Mouse (Mus musculus) liver, adult (tissue): ENCODE measurements around the gene Xcl1.

Source experiments
- GATA4 ChIP-seq: IDR thresholded peaks from 2 replicates; pipeline ENCODE4 v1.6.1; 2014; ENCODE audit warnings: mild to moderate bottlenecking, low read length; ENCODE audit not compliant: insufficient replicate concordance

The Xcl1 gene

DNA sequence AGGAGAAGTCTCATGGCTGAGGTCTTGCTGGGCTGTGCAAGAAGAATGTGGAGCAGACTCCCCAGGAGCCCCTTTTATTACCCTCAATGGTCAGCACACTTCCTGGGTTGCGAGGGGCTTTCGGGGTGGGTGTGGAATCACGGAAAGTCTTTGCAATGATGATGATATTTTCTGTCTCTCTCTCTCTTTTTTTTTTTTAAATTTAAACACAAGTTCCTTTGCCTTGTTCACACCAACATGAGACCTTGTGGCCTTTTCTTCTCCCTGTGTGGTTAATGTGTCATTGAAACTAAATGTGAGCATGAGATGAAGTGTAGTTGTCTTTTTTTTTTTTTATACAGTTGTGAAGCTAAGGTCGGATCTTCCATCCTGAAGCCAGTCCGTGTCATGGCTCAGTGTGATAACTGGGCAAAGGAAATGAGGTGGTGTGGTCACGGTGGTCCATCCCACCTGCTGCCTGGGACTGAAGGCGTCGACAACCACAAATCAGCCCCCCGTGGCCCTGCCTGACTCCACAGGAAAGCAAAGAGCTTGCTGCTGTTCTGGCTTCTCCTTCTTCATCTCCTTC, at the start of gene Xcl1:
Xcl1 (minus strand) TSS at position 51 of the 568 bp plus-strand sequence.
- no peak for TF ChIP-seq GATA4

DNA sequence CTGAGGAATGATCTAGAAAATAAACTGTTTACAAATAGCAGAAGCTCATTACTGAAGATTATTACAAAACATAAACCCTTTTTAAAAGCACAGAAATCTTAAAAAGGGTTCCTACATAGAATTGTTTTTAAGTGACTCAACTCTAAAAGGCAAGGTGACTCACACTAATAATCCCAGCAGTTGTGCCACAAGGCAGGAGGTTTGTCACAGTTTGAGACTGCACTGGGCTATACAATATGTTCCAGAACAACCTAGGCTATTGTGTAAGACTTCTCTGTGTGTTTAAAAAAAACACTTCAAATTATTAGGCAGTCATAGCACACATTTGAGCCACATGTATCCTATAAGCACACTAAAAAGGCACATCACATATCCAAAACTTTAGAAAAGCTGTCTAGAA, 42.0 kb upstream of the Xcl1 start:
- no peak for TF ChIP-seq GATA4

DNA sequence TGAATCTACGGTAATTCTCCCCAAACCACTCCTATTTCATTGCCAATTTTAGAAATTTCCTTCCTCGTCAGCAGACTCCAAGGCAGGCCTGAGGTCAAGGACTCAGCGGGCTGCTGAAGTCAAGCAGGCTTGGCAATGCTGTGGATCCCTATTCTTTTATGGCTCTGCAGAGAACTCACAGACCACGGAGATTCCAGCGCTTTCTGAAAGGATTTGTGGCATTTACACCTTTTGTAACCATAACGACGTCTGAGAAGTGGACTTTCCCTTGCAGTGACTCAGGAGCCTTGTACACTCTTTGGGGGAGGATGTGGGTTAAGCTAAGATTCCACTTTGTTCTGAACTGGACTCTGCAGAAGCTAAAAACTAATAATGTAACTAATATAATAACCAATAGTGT, 40.4 kb upstream of the Xcl1 start:
- TF ChIP-seq GATA4 = no peak

DNA sequence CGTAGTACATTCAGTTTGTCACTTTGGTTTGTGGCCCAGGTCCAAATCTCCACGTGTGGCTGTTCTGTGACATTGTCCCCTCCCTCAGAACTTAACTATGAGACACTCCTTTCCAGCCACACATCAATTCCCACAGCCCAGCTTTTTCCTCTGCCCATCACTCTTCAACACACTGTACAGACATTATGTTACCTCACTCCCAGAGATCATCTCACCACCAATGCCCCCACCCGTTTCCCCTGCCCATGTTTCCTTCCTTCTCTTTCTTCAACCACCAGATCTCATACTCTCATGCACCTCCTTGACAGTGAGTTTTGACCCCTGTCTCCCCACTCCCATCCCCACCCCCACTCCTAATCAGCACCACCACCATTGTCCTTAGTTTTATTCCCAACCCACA, 39.9 kb upstream of the Xcl1 start:
- TF ChIP-seq GATA4 = no peak

DNA sequence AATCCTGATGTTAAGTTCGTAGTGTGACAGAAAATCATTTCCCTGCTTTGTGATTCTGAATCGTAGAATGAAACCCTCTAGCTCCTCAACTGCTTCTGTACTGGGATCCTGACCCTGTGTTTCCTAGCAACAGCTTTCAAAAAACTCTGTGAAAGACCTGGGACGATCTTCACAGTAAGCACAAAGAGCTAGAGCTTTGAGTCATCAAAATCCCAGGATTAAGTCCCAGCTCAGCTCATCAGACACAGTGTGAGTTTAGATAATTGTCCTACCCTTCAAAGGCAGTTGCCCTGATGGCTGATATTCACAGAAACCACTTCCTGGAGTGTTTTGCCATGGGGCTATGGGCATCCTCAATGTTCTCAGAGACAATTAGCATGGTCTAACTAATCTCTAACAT, 38.5 kb upstream of the Xcl1 start:
- no peak for TF ChIP-seq GATA4

DNA sequence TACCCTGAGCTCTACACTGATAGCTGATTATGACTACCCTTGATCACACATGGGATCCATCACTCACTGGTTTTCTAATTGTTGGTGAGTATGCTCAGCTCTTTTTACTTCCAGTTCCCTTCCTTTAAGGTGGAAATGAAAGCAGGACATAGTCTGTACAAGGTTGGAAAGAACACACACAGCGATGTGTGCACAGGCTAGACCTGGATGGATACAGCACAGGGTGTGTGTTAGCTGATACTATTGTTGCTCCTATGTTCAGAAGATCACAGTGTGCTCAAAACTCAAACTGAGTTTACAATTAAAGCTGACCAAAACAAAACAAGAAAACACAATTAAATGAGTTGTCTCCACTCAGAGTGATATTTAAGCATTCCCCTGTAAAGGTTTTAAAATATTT, 38.0 kb upstream of the Xcl1 start:
- no peak for TF ChIP-seq GATA4

DNA sequence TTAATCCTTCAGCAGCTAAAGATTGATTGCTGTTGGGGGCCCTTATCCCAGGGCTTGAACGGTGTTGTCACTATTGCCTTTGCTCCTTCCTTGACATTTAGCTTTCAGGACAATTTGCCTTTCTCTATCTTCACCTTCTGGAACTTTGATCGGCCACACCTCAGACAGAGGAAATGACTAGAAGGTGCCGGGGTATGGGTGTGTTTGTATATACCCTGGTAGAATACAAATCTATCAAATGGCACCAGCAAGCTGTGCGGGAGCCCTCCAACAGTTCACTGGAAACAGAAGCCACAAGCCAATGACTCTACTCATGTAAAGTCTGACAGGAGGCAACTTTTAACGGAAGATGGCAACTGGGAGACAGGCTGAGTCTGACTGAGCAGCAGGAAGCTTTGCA, 37.4 kb upstream of the Xcl1 start:
- no peak for TF ChIP-seq GATA4

DNA sequence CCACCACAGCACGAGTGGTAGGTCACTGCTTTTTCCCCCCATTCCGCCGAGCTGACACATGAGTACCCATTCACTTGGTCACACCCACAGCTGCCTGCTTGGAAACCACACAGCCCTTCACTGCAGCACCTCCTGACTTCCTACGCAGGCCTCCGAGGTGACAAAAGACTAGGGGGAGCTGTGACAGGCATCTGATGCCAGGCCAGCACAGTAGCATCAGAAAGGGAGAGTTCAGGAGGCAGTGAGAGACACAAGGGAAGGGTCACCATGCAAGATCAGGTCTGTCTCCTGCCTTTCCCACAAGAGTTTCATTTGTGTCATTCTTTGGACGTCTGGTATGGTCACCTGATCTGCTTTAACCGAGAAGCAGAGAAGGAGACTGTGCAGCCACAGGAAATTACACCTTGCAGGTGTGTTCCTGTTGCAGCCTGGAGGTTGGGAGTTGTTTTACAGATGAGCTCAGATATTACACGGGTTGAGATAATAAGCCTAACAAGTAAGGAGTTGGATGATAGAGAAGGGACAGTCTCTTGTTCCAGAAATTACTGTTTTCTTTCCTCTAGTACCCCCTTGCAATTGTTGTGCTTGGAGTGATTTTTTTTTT, 30.9 kb upstream of the Xcl1 start:
- no peak for TF ChIP-seq GATA4

GRCm38 (mm10) chr1:164960610-164961009, 25.3 kb upstream of the Xcl1 start:
- no peak for TF ChIP-seq GATA4

GRCm38 (mm10) chr1:164959787-164960385, 24.6 kb upstream of the Xcl1 start:
- TF ChIP-seq GATA4 = no peak

- TF ChIP-seq GATA4 = no peak
Measured at GRCm38 (mm10) chr1:164959160-164959559, 23.8 kb upstream of the Xcl1 start.

GRCm38 (mm10) chr1:164957974-164958373, 22.6 kb upstream of the Xcl1 start:
- no peak for TF ChIP-seq GATA4

DNA sequence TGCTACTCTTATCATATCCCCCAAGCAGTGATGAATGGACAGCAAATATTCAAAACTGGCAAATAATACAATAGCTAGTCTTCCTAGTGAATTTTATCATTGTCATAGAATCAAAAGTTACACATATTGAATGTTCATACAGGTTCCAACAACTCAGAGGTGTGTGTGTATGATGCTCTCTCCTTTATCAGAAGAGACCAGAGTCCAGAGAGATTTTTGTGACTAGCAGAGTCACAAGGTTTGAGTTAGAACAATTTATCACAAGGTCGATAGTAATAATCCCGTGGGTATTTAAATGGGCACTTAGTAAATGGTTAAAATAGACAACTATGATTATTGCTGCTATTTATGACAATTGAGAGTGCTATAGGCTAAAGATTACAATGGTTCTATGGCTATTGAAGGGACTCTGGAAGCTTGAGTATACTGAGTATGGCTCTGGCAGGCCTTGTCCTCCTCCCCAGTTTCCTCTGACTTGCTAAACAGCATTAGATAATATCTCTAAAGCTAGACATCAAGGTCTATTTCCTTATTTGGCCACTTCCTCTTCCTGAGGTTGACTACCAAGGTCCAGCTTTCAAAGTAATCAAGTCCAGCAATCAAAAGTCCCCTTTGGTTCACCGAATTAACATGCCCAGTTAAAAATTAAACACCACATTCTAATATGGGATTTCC, 21.5 kb upstream of the Xcl1 start:
- no peak for TF ChIP-seq GATA4

DNA sequence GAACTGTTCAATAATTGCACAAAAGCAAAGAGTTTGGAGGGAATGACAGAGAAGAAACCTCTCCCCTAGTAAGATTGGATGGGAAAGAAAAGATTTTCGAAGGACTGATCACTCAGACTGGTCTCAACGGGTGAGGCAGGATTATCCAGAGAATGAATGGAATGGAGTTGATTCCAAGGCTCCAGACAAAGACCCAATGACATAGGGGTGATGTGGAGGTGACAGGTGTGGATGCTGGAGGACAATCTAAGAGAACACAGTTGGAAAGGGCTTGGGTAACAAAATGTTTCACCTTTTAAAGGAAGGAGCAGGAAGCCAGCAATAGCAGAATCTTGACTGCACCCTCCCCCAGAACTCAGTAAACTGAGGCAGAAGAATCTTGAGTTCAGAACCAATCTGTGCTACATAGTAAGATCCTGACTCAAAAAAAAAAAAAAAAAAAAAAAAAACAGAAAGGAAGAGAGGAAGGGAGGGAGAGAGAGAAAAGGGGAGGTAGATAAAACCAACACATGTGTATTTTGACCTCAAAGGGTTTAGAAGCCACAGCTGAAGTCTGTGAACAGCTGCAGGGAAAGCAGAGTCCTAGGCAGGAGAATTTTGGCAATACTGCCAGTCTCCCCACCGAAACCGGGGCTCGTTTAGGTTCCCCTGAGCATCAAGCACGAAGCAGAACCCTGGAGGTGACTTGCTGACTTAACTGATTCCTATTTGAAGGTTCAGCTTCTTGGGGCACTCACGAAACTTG, 20.3 kb upstream of the Xcl1 start:
- no peak for TF ChIP-seq GATA4

GRCm38 (mm10) chr1:164953574-164953973, 18.2 kb upstream of the Xcl1 start:
- no peak for TF ChIP-seq GATA4

DNA sequence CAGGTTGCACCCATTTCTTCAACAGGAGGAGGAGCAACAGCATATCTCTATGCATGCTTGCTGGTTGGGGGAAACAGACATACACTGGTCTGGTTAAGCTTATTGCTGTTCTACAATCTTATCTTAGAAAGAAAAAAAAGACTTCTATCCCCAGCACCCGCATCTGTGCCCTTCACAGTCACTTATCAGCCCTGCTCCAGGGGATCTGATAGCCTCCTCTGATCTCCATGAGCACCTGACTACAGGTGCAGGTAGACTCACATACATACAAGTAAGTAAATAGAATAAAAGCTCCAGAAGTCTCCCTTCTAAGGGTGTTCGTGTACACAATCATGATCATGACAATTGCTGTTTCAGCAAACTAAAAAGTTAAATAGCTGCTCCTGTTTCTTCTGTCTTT, 733 bp upstream of the Xcl1 start:
- TF ChIP-seq GATA4 = no peak

DNA sequence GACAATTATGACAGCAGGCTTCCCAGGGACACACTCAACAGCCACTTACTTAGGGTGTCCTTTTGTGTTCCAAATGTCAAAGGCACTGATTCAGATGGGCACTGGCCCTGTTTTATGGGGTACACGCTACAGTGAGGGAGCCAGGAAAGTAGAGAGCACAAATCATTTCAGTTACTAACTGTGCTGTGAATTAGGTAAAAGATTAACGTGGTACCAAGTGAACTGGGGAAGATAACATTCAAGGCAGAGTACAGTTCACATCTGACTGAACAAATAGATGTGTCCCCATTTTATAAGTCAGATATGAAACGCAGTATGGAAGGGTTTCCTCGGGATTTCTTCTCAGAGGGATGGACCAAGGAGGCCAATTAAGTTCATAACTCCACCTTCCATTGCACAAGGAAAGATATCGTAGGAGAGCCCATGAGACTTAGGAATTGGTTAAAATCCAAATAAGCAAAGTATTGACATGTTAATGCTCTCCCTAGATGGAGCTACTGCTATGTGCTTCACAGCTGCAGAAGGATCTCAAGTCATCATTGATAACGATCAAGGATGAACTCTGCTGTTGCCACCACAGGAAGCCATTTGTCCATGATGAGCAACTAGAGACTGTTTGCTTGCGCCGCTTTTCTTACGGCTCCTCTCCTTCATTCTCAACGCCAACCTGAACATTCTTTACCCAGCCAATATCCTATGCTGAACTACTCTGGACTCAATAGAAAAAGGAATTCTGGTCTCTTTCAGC, 1.7 kb downstream of the Xcl1 start:
- no peak for TF ChIP-seq GATA4
